Mouse (Mus musculus) frontal cortex, postnatal 36 days (tissue): Measurements from ENCODE around the gene Cox15.

Source experiments
- DNase-seq, 2 experiments: peaks; one replicate each; pipeline ENCODE4 v3.0.0; 2022; ENCODE audit warnings: low spot score in 2 of 2

The Cox15 gene

GRCm38 (mm10) chr19:43708206-43708605 lies 44.6 kb downstream of the Cox15 start:
- no peak for DNase-seq

DNA sequence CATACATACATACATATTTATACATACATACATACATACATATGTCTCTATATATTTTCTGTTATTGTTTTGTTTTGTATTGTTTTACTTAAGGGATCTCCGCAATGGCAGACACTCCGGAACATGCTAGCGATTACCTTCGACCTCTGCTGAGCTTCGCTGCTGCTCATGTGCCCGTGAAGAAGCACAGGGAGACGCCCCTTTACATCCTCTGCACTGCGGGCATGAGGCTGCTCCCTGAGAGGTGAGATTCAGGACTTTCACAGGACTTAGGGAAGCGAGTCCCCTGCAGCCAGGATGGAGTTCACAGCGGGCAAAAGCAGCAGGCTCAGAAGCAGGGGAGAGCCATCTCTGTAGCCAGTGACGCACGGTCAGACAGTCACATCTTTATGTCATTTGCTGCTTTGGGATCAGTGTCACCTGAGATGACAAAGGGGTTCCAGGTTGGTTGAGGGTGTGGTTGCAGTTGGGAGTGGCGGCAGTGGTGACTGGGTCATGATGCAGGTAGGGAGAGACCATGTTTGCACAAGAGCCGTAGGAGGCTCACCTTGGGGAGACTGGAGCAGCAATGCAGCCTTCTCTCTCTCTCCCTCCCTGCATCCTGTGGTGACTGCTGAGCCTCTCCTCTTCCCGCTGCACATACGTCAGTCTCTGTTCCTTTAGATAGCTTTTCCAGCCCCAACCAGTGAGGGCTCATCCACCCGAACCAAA lies 47.9 kb downstream of the Cox15 start:
- DNase-seq: no peak

DNA sequence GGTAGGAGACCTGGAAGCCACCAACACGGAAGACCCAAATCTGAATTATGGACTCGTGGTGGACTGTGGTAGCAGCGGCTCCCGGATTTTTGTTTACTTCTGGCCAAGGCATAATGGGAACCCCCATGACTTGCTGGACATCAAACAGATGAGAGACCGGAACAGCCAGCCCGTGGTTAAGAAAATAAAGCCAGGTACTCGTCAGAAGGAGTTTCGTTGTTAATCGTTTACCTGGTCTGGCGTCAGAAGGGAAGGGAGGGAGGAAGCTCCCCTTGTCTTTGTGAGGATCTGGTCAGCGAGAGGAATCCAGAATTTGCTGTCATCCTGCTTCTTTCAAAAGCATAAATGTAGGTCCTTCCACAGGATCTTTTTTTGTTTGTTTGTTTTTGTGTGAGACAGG lies 48.6 kb downstream of the Cox15 start:
- no peak for DNase-seq

- DNase-seq: peak in 1 of 2 experiments; percentile 38
Observed at GRCm38 (mm10) chr19:43699763-43700155, 53.0 kb downstream of the Cox15 start.

- DNase-seq: peak; percentile 36 to 66
Observed at GRCm38 (mm10) chr19:43699021-43699762, 53.6 kb downstream of the Cox15 start.

DNA sequence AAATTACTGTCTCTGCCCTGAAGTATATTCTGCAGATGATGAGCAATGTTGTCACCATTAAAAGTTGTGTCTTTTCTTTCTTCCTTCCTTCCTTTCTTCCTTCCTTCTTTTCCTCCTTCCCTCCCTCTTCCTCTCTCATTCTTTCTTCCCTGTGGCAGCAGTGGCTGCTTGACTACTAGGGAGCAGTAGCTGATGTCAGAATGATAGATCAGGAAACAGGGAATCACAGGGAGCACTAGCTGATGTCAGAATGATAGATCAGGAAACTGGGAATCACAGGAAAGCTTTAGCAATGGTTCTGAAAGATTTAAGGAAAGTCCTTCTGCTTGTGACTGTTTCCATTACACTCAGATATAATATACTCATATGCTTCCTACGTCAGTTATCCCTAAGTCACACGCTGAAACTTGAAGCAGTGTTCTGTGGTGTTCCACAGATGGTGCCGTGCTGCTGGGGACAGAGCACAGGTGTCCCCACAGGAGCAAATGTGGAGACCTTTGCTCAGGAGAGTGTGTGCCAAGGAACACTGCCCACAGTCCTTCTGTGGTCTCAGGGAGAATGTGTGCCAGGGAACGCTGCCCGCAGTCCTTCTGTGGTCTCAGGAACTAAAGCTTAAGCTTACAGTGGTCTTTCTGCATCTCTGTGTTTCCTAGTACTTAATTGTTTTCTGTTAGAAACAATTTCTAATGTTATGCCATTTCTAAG lies 55.0 kb downstream of the Cox15 start:
- DNase-seq: no peak

DNA sequence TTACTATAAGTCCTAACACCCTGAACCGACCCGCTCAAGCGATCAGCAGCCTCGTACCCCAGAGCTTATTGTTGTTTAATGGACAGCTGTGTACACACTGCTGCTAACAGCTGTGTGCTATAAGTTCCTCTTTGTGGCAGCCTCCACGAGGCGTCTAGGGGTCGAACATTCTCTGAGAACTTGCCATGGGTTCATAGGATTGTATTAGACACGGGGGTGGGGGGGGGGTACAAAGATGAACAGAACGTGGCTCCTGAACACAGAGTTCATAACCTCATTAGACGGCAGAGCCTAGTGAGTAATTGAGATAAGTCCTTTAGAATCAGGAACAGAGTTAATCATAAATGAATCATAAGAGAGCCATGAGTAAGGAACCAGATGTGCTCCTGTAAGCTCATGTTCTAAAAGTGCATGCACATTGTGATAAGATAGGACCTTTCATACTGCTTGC lies 57.3 kb downstream of the Cox15 start:
- DNase-seq: no peak

DNA sequence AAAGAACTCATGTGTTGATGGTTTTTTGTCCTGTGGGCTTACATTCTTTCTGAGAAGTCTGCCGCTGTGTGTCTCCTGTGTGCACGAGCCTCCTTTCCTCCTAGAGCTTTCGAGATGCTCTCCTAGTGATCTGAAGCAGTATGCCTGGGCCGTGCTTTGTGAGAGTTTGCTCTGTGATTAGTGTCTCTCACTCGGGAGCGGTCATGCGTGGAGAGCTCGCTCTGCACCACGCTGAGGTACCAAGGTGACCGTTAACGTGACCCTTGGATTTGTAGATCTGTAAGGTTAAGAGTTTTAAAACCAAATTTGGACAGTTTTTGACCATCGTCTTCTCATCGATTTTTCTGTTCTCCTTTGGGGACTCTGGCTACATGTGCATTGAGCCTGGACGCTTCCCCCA lies 60.0 kb downstream of the Cox15 start:
- no peak for DNase-seq

DNA sequence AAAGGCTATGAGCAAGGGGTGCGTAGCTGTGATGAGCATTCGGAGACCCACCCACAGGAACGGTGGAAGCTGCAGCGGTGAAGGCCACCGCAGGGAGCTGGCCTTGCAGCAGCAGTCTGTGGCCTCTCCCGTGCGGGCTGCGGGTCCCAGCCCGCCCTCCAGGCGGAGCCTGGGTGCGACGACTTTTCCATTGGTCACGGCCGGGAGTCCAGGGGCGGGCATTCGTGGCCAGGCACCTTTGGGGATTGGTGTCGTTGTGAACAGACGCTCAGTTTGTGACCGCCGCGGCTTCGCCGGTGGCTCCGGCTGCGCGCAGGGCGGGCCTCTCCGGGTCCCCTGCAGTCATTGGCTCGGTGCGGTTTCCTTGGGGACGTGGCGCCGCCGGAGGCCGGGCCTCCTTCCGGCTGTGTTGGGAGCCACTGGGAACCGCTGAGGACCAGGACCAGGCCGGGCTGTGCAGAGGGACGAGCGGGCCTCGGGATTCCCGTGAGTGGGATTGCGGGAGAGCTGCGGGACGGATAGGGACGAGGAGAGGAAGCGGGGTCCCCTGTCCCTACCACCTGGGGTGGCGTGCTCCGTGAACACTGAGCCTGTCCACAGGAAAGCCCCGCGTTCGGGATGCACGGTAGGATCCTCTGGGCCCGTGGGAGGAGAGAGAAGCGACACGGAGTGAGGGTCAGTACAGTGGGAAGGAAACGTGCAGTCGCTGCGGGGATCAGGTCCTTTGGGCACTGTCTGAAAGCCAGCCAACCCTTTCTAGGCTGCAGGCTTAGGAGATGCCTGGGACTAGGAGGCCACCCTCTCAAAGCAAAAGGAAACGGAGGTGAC lies 63.2 kb downstream of the Cox15 start, which contains the start of gene Entpd7:
Gene Entpd7 (plus strand): TSS at position 254 of the 828 bp plus-strand sequence.
- peak; percentile 98 for DNase-seq
